Mouse (Mus musculus) midbrain, postnatal 0 days (tissue): Measurements from ENCODE around the gene Kifc3. TPM values are rescaled to one million over a fixed set of nuclear protein-coding genes. Genes with fewer than 3 reads are reported as not detected.
A peak's percentile ranks its signal among the peaks of the same experiment; 100 is the strongest.

Source experiments
- ATAC-seq: fragments of 200-750 bp; cut with Nextera tagmentation; 2 replicates; pipeline ENCODE4 v1.8.0; 2017; ENCODE audit warnings: moderate number of reproducible peaks, mild to moderate bottlenecking, moderate TSS enrichment, moderate library complexity; ENCODE audit not compliant: low FRiP score
- DNase-seq: peaks from one replicate; pipeline ENCODE4 v3.0.0-alpha.2; 2015; ENCODE audit warnings: low spot score
- H3K27ac ChIP-seq: fragments of 300-500 bp; sonication (generic); 2 replicates; pipeline ENCODE4 v1.5.1; 2014; ENCODE audit warnings: low read depth, mild to moderate bottlenecking, low read length, mixed read lengths
- H3K27me3 ChIP-seq: fragments of 300-500 bp; sonication (generic); 2 replicates; pipeline ENCODE4 v1.6.1; 2014; ENCODE audit warnings: low read length, control low read depth, mixed read lengths; ENCODE audit not compliant: insufficient read depth
- H3K36me3 ChIP-seq: fragments of 300-500 bp; sonication (generic); 2 replicates; pipeline ENCODE4 v1.6.1; 2014; ENCODE audit warnings: low read length, control low read depth, mixed read lengths; ENCODE audit not compliant: insufficient read depth
- H3K4me1 ChIP-seq: fragments of 300-500 bp; sonication (generic); 2 replicates; pipeline ENCODE4 v1.6.1; 2014; ENCODE audit warnings: mild to moderate bottlenecking, control low read depth, antibody characterized with exemption, low read length, mixed read lengths; ENCODE audit not compliant: insufficient read depth
- H3K4me2 ChIP-seq: fragments of 300-500 bp; sonication (generic); 2 replicates; pipeline ENCODE4 v1.6.1; 2014; ENCODE audit warnings: low read depth, mild to moderate bottlenecking, low read length, mixed read lengths; ENCODE audit not compliant: poor library complexity, severe bottlenecking
- H3K4me3 ChIP-seq: fragments of 300-500 bp; sonication (generic); 2 replicates; pipeline ENCODE4 v1.5.1; 2014; ENCODE audit warnings: low read depth, mild to moderate bottlenecking, low read length, moderate library complexity
- H3K9ac ChIP-seq: fragments of 300-500 bp; sonication (generic); replicated peaks from 2 replicates; pipeline ENCODE4 v1.6.1; 2014; ENCODE audit warnings: mild to moderate bottlenecking, low read length, moderate library complexity, mixed read lengths; ENCODE audit not compliant: poor library complexity, severe bottlenecking
- H3K9me3 ChIP-seq: fragments of 300-500 bp; sonication (generic); 2 replicates; pipeline ENCODE4 v1.6.1; 2016; ENCODE audit warnings: low read length, control low read depth
- CTCF ChIP-seq: IDR thresholded peaks from 2 replicates; pipeline ENCODE4 v1.5.1; 2016; ENCODE audit warnings: antibody characterized with exemption, mild to moderate bottlenecking
- WGBS: fragments of 180-500 bp; shearing (Covaris S2); extraction: QIAGEN DNeasy Blood & Tissue Kit; methylation state at CpG from one replicate; pipeline ENCODE4 v1.1.7; 2014; 5-methylcytosine and 5-hydroxymethylcytosine counted together
- polyA plus RNA-seq: library from polyadenylated mRNA; unstranded; fragments of >200 nt; fragmentation: Nextera tagmentation; extraction: Ambion mirVana; gene quantifications from 2 replicates; pipeline ENCODE4 v1.2.1, GENCODE M21; 2015
- total RNA-seq: library from RNA; depleted of rRNA; stranded (reverse); fragments of >200 nt; gene quantifications from 2 replicates; pipeline ENCODE4 v1.2.3, GENCODE M21; 2014

Gene Kifc3
- total and polyA plus RNA-seq, 2 experiments from 2014 or later: 38.9 to 57.0 TPM

GRCm38 (mm10) chr8:95140555-95140954 is 62.1 kb downstream of the Kifc3 start:
- Histone ChIP-seq H3K27me3 (no peaks in the 10 kb centered on the region; the same call in 1 of the 2 replicates), H3K27ac (no peak overlapping the region), H3K4me1 (peaks cover 30% of the 10 kb centered on the region), H3K4me3 (no peak overlapping the region), H3K36me3 (no peaks in the 10 kb centered on the region; the same call in 1 of the 2 replicates), H3K9me3 (no peaks in the 10 kb centered on the region), H3K4me2 (peak overlapping the region; percentile 95; the same call in 1 of the 2 replicates), H3K9ac (no peak overlapping the region)
- no peak for TF ChIP-seq CTCF
- ATAC-seq: no peak
- WGBS: 75% methylated on average over 5 of the region's 5 CpGs
- no peak for DNase-seq

GRCm38 (mm10) chr8:95139051-95139365 is 63.6 kb downstream of the Kifc3 start:
- DNase-seq (no peak), ATAC-seq (no peak)
- no peak overlapping the region for H3K27ac ChIP-seq
- no peak overlapping the region for H3K4me3 ChIP-seq
- no peak overlapping the region for H3K4me2 ChIP-seq
- WGBS: 79% methylated on average over 1 of the region's 1 CpGs
- H3K27me3 ChIP-seq: no peaks in the 10 kb centered on the region; the same call in 1 of the 2 replicates
- no peak overlapping the region for H3K9ac ChIP-seq
- H3K9me3 ChIP-seq: no peaks in the 10 kb centered on the region
- TF ChIP-seq CTCF: no peak
- H3K4me1 ChIP-seq: peaks cover 30% of the 10 kb centered on the region
- H3K36me3 ChIP-seq: peaks cover 7% of the 10 kb centered on the region

GRCm38 (mm10) chr8:95138341-95139050 is 64.1 kb downstream of the Kifc3 start:
- ATAC-seq: no peak

GRCm38 (mm10) chr8:95137641-95138098 is 64.9 kb downstream of the Kifc3 start:
- 0 out of 2 replicates have a peak overlapping the region, but pooled peaks have one; percentile 4 for H3K4me3 ChIP-seq
- no peak for TF ChIP-seq CTCF
- H3K36me3 ChIP-seq: peaks cover 11% of the 10 kb centered on the region
- no peaks in the 10 kb centered on the region; the same call in 1 of the 2 replicates for H3K27me3 ChIP-seq
- H3K4me1 ChIP-seq: peaks cover 18% of the 10 kb centered on the region
- no peak for DNase-seq
- H3K4me2 ChIP-seq: peak overlapping the region; percentile 38
- no peak overlapping the region for H3K27ac ChIP-seq
- ATAC-seq: no peak
- WGBS: 8% methylated on average over 27 of the region's 28 CpGs
- H3K9ac ChIP-seq: no peak overlapping the region
- H3K9me3 ChIP-seq: no peaks in the 10 kb centered on the region

More at GRCm38 (mm10) chr8:95138341-95139050, 64.1 kb downstream of the Kifc3 start:
- peak overlapping the region; percentile 38 for H3K4me2 ChIP-seq
- peak; percentile 84 for DNase-seq
- no peaks in the 10 kb centered on the region for H3K9me3 ChIP-seq
- H3K36me3 ChIP-seq: peaks cover 8% of the 10 kb centered on the region
- H3K9ac ChIP-seq: no peak overlapping the region
- H3K4me3 ChIP-seq: 0 out of 2 replicates have a peak overlapping the region, but pooled peaks have one; percentile 4
- TF ChIP-seq CTCF: no peak
- WGBS: 22% methylated on average over 6 of the region's 6 CpGs
- H3K27ac ChIP-seq: no peak overlapping the region
- H3K4me1 ChIP-seq: peaks cover 26% of the 10 kb centered on the region
- no peaks in the 10 kb centered on the region; the same call in 1 of the 2 replicates for H3K27me3 ChIP-seq

GRCm38 (mm10) chr8:95137201-95137600 is 65.4 kb downstream of the Kifc3 start:
- ATAC-seq (no peak), DNase-seq (no peak)
- Histone ChIP-seq H3K9me3 (no peaks in the 10 kb centered on the region), H3K9ac (no peak overlapping the region), H3K4me2 (peak overlapping the region; percentile 38; the same call in 1 of the 2 replicates), H3K4me3 (no peak overlapping the region), H3K4me1 (peaks cover 18% of the 10 kb centered on the region), H3K27ac (no peak overlapping the region), H3K36me3 (peaks cover 16% of the 10 kb centered on the region), H3K27me3 (no peaks in the 10 kb centered on the region; the same call in 1 of the 2 replicates)
- no peak for TF ChIP-seq CTCF
- WGBS: 27% methylated on average over 12 of the region's 12 CpGs

GRCm38 (mm10) chr8:95136218-95136617 is 66.4 kb downstream of the Kifc3 start:
- WGBS: 81% methylated on average over 3 of the region's 3 CpGs
- no peak overlapping the region for H3K4me2 ChIP-seq
- H3K27ac ChIP-seq: no peak overlapping the region
- peaks cover 18% of the 10 kb centered on the region for H3K36me3 ChIP-seq
- no peak overlapping the region for H3K9ac ChIP-seq
- no peaks in the 10 kb centered on the region for H3K9me3 ChIP-seq
- no peak for TF ChIP-seq CTCF
- no peaks in the 10 kb centered on the region; the same call in 1 of the 2 replicates for H3K27me3 ChIP-seq
- H3K4me3 ChIP-seq: no peak overlapping the region
- ATAC-seq (no peak), DNase-seq (no peak)
- H3K4me1 ChIP-seq: peaks cover 14% of the 10 kb centered on the region
